ENCODE assay signal across 8 mouse cellular contexts in genomic region chr7:44497361-44498055, GRCm38 (mm10). TPM values are rescaled to one million over a fixed set of nuclear protein-coding genes. Genes with fewer than 3 reads are reported as not detected.
DNase-seq lines count a peak whose midpoint lies in the region; ATAC-seq and TF ChIP-seq lines count a peak whose summit lies in the region.

No protein-coding gene starts in this region.

- no peak for TF ChIP-seq POLR2A in ES-Bruce4 (IDR thresholded peaks at IDR 0.05; ENCODE audit: insufficient read depth, low read length)

- intact Hi-C loops in heart, postnatal 25 days (cut with DNase I) = loop anchor here (2.0 kb wide), 1 partner anchor 25 kb away; no protein-coding TSS in a partner anchor

- H3K9me3 ChIP-seq in heart, embryonic 12.5 days (replicated peaks) = no peaks in the 10 kb centered on the region
- no peaks in the 10 kb centered on the region for H3K9me3 ChIP-seq in ES-Bruce4 (replicated peaks; ENCODE audit: control insufficient read depth, insufficient read depth, low read length, poor library complexity, severe bottlenecking)
- no peaks in the 10 kb centered on the region for H3K9me3 ChIP-seq in forebrain, embryonic 16.5 days (ENCODE audit: control insufficient read depth, low read length)
- H3K9me3 ChIP-seq in liver, postnatal 0 days (ENCODE audit: low read length) = no peaks in the 10 kb centered on the region

- no peak for TF ChIP-seq CTCF in ES-Bruce4 (IDR thresholded peaks at IDR 0.05; ENCODE audit: low read depth, low read length)
- TF ChIP-seq CTCF in liver, postnatal 0 days (IDR thresholded peaks at IDR 0.05; ENCODE audit: low read depth) = no peak

- no peak for TF ChIP-seq EP300 in ES-Bruce4 (IDR thresholded peaks at IDR 0.05; ENCODE audit: insufficient read depth, low read depth, low read length)
- TF ChIP-seq EP300 in liver, postnatal 0 days (IDR thresholded peaks at IDR 0.05; ENCODE audit: low read depth) = no peak

- H3K9ac ChIP-seq in heart, embryonic 12.5 days = no peak overlapping the region
- peak overlapping the region; percentile 62 for H3K9ac ChIP-seq in ES-Bruce4 (ENCODE audit: low read depth, poor library complexity, severe bottlenecking)
- H3K9ac ChIP-seq in forebrain, embryonic 16.5 days (replicated peaks; ENCODE audit: low read depth, low read length) = peak overlapping the region; percentile 97
- no peak overlapping the region for H3K9ac ChIP-seq in liver, postnatal 0 days (replicated peaks)

- peak overlapping the region; percentile 75 for H3K4me2 ChIP-seq in heart, embryonic 12.5 days
- H3K4me2 ChIP-seq in forebrain, embryonic 16.5 days (ENCODE audit: low read length) = peak overlapping the region; percentile 93
- H3K4me2 ChIP-seq in liver, postnatal 0 days (ENCODE audit: low read depth, low read length) = peak overlapping the region; percentile 81

- 81% methylated on average over 10 of the region's 10 CpGs for WGBS in heart, embryonic 12.5 days
- 92% methylated on average over 10 of the region's 10 CpGs for WGBS in forebrain, embryonic 16.5 days
- WGBS in liver, postnatal 0 days (ENCODE audit: insufficient replicate concordance) = 68% methylated on average over 10 of the region's 10 CpGs

- H3K27me3 ChIP-seq in heart, embryonic 12.5 days (replicated peaks) = peaks cover 28% of the 10 kb centered on the region
- no peaks in the 10 kb centered on the region for H3K27me3 ChIP-seq in ES-Bruce4 (ENCODE audit: control insufficient read depth, insufficient read depth, low read length, poor library complexity, severe bottlenecking)
- no peaks in the 10 kb centered on the region; the same call in 1 of the 2 replicates for H3K27me3 ChIP-seq in forebrain, embryonic 16.5 days (replicated peaks; ENCODE audit: control insufficient read depth, insufficient read depth, low read length)
- no peaks in the 10 kb centered on the region for H3K27me3 ChIP-seq in liver, postnatal 0 days (ENCODE audit: insufficient read depth, low read length)

- H3K36me3 ChIP-seq in heart, embryonic 12.5 days = peaks cover 18% of the 10 kb centered on the region
- no peaks in the 10 kb centered on the region for H3K36me3 ChIP-seq in ES-Bruce4 (ENCODE audit: control insufficient read depth, insufficient read depth, low read length, poor library complexity, severe bottlenecking)
- no peaks in the 10 kb centered on the region; the same call in 1 of the 2 replicates for H3K36me3 ChIP-seq in forebrain, embryonic 16.5 days (ENCODE audit: control insufficient read depth, insufficient read depth)
- H3K36me3 ChIP-seq in liver, postnatal 0 days (replicated peaks; ENCODE audit: insufficient read depth, low read length) = peaks cover 4% of the 10 kb centered on the region

- no peak for DNase-seq in heart, postnatal 25 days (ENCODE audit: low spot score)
- peak; percentile 51 for DNase-seq in liver, postnatal 0 days
- no peak for DNase-seq in spleen, postnatal 14 days (ENCODE audit: low spot score in 2 of 2)
- no peak for DNase-seq in urinary bladder, postnatal 10 days (ENCODE audit: low spot score)
- DNase-seq in kidney, adult 18-20 months = no peak

- H3K27ac ChIP-seq in heart, embryonic 12.5 days (ENCODE audit: poor library complexity, severe bottlenecking) = no peak overlapping the region
- H3K27ac ChIP-seq in ES-Bruce4 (ENCODE audit: insufficient read depth, low read length) = peak overlapping the region; percentile 31; the same call in 1 of the 2 replicates
- no peak overlapping the region for H3K27ac ChIP-seq in forebrain, embryonic 16.5 days (ENCODE audit: low read length)
- H3K27ac ChIP-seq in liver, postnatal 0 days (ENCODE audit: low read depth) = peak overlapping the region; percentile 95

- H3K4me1 ChIP-seq in heart, embryonic 12.5 days (replicated peaks) = peaks cover 13% of the 10 kb centered on the region
- H3K4me1 ChIP-seq in ES-Bruce4 (ENCODE audit: control insufficient read depth, insufficient read depth, low read length) = no peaks in the 10 kb centered on the region
- H3K4me1 ChIP-seq in forebrain, embryonic 16.5 days (replicated peaks; ENCODE audit: control insufficient read depth, insufficient read depth, low read length) = peaks cover 24% of the 10 kb centered on the region
- peaks cover 24% of the 10 kb centered on the region for H3K4me1 ChIP-seq in liver, postnatal 0 days (ENCODE audit: insufficient read depth)

- H3K4me3 ChIP-seq in heart, embryonic 12.5 days = peak overlapping the region; percentile 72
- peak overlapping the region; percentile 41 for H3K4me3 ChIP-seq in ES-Bruce4 (ENCODE audit: low read depth, low read length)
- H3K4me3 ChIP-seq in forebrain, embryonic 16.5 days (replicated peaks; ENCODE audit: low read length) = peak overlapping the region; percentile 87
- H3K4me3 ChIP-seq in liver, postnatal 0 days (ENCODE audit: low read depth, low read length) = peak overlapping the region; percentile 60; the same call in 1 of the 2 replicates

- ATAC-seq in heart, embryonic 12.5 days (ENCODE audit: insufficient number of reproducible peaks, low FRiP score) = no peak
- ATAC-seq in forebrain, embryonic 16.5 days = no peak
- ATAC-seq in liver, postnatal 0 days = no peak

RNA-seq across cellular contexts. Expression of gene Fam71e1, which starts 1.1 kb away (rescaled TPM):
- 10.1 and 12.7 TPM in 2 replicates for polyA plus RNA-seq in heart, embryonic 12.5 days (2016; fragmentation: Nextera tagmentation; extraction: Ambion mirVana)
- total RNA-seq in heart, postnatal 25 days (2021) = 1 to 10 TPM; 3.7 to 4.0 TPM
- 5.6 and 7.4 TPM in 2 replicates for polyA plus RNA-seq in ES-Bruce4 (2011; ENCODE audit: insufficient read depth, insufficient read length, low read depth, missing spikeins)
- 22.2 and 28.9 TPM in 2 replicates for polyA plus RNA-seq in forebrain, embryonic 16.5 days (2015; fragmentation: Nextera tagmentation; extraction: Ambion mirVana)
- 3.3 and 4.1 TPM in 2 replicates for polyA plus RNA-seq in liver, postnatal 0 days (2015; fragmentation: Nextera tagmentation; extraction: Ambion mirVana)

RNA-seq across cellular contexts. Expression of gene Emc10, which starts 1.2 kb away (rescaled TPM):
- 111 and 114 TPM in 2 replicates for polyA plus RNA-seq in heart, embryonic 12.5 days (2016; fragmentation: Nextera tagmentation; extraction: Ambion mirVana)
- 10 to 100 TPM; 96.9 to 99.6 TPM for total RNA-seq in heart, postnatal 25 days (2021)
- 67.7 and 75.3 TPM in 2 replicates for polyA plus RNA-seq in ES-Bruce4 (2011; ENCODE audit: insufficient read depth, insufficient read length, low read depth, missing spikeins)
- 120 and 127 TPM in 2 replicates for polyA plus RNA-seq in forebrain, embryonic 16.5 days (2015; fragmentation: Nextera tagmentation; extraction: Ambion mirVana)
- 32.4 and 35.9 TPM in 2 replicates for polyA plus RNA-seq in liver, postnatal 0 days (2015; fragmentation: Nextera tagmentation; extraction: Ambion mirVana)

RNA-seq across cellular contexts. Expression of gene Mybpc2, which starts 26.9 kb away (rescaled TPM):
- 0.94 and 1.2 TPM in 2 replicates for polyA plus RNA-seq in heart, embryonic 12.5 days (2016; fragmentation: Nextera tagmentation; extraction: Ambion mirVana)
- total RNA-seq in heart, postnatal 25 days (2021) = 10 to 100 TPM; 16.0 to 22.8 TPM
- polyA plus RNA-seq in ES-Bruce4 (2011; ENCODE audit: insufficient read depth, insufficient read length, low read depth, missing spikeins) = 2.3 and 2.5 TPM in 2 replicates
- polyA plus RNA-seq in forebrain, embryonic 16.5 days (2015; fragmentation: Nextera tagmentation; extraction: Ambion mirVana) = 0.05 and 0.12 TPM in 2 replicates
- polyA plus RNA-seq in liver, postnatal 0 days (2015; fragmentation: Nextera tagmentation; extraction: Ambion mirVana) = 0.35 and 2.7 TPM in 2 replicates

RNA-seq across cellular contexts. Expression of gene Josd2, which starts 29.7 kb away (rescaled TPM):
- polyA plus RNA-seq in heart, embryonic 12.5 days (2016; fragmentation: Nextera tagmentation; extraction: Ambion mirVana) = 141 and 145 TPM in 2 replicates
- total RNA-seq in heart, postnatal 25 days (2021) = 100 to 1,000 TPM; 158 to 161 TPM
- polyA plus RNA-seq in ES-Bruce4 (2011; ENCODE audit: insufficient read depth, insufficient read length, low read depth, missing spikeins) = 9.7 and 12.3 TPM in 2 replicates
- 51.4 and 61.8 TPM in 2 replicates for polyA plus RNA-seq in forebrain, embryonic 16.5 days (2015; fragmentation: Nextera tagmentation; extraction: Ambion mirVana)
- polyA plus RNA-seq in liver, postnatal 0 days (2015; fragmentation: Nextera tagmentation; extraction: Ambion mirVana) = 59.7 and 63.1 TPM in 2 replicates

RNA-seq across cellular contexts. Expression of gene Aspdh, which starts 32.3 kb away (rescaled TPM):
- 0.46 and 1.5 TPM in 2 replicates for polyA plus RNA-seq in heart, embryonic 12.5 days (2016; fragmentation: Nextera tagmentation; extraction: Ambion mirVana)
- total RNA-seq in heart, postnatal 25 days (2021) = 1 to 10 TPM in 1 of 2 experiments, under 1 TPM in 1; 0.70 to 1.3 TPM
- not detected in 2 replicates for polyA plus RNA-seq in ES-Bruce4 (2011; ENCODE audit: insufficient read depth, insufficient read length, low read depth, missing spikeins)
- polyA plus RNA-seq in forebrain, embryonic 16.5 days (2015; fragmentation: Nextera tagmentation; extraction: Ambion mirVana) = 2.6 and 3.7 TPM in 2 replicates
- polyA plus RNA-seq in liver, postnatal 0 days (2015; fragmentation: Nextera tagmentation; extraction: Ambion mirVana) = 38.9 and 44.3 TPM in 2 replicates

Comparison
In these comparisons a context has a peak if more than half of its experiments do, and no peak if none do; other contexts are left out.
1. H3K27ac ChIP-seq: peak in ES-Bruce4 (single experiment) and liver, postnatal 0 days (single experiment); none in heart, embryonic 12.5 days (single experiment) and forebrain, embryonic 16.5 days (single experiment).
2. H3K9ac ChIP-seq: peak in ES-Bruce4 (single experiment) and forebrain, embryonic 16.5 days (single experiment); none in heart, embryonic 12.5 days (single experiment) and liver, postnatal 0 days (single experiment).
3. Peak in every context shown above with its lines, with median percentiles within 50 percentile points of each other: H3K4me2 ChIP-seq and H3K4me3 ChIP-seq.